Mouse (Mus musculus): ENCODE results near the gene Scgb2b11.
"Not testable (repeated sequence)": the region's sequence is repeated elsewhere in the genome, so short reads cannot be mapped to it uniquely, and the experiment has no call there.

GRCm38 (mm10) chr7:32222540-32222939, 11.6 kb upstream of the Scgb2b11 start, which contains the start of gene Scgb1b11:
- not testable (repeated sequence) for TF ChIP-seq EP300 (IDR thresholded peaks at IDR 0.05; ENCODE audit: low read depth in 1 of 2, low read length in 2 of 2); SIN3A (IDR thresholded peaks at IDR 0.05; ENCODE audit: low read length); E2F4 (IDR thresholded peaks at IDR 0.05; ENCODE audit: borderline replicate concordance, low read depth, low read length); RAD21 (IDR thresholded peaks at IDR 0.05; ENCODE audit: low read depth, low read length); TBP (IDR thresholded peaks at IDR 0.05; ENCODE audit: low read depth, low read length)

Measured in MEL (cell line).